Mouse (Mus musculus) ovary, postnatal 10 days (tissue): ENCODE results near the gene Adam8.

ENCODE experiments used
- DNase-seq: peaks from one replicate; pipeline ENCODE4 v3.0.0; 2022; ENCODE audit warnings: low spot score

Adam8 gene

GRCm38 (mm10) chr7:139946032-139946431 is 46.3 kb downstream of the Adam8 start:
- no peak for DNase-seq

DNA sequence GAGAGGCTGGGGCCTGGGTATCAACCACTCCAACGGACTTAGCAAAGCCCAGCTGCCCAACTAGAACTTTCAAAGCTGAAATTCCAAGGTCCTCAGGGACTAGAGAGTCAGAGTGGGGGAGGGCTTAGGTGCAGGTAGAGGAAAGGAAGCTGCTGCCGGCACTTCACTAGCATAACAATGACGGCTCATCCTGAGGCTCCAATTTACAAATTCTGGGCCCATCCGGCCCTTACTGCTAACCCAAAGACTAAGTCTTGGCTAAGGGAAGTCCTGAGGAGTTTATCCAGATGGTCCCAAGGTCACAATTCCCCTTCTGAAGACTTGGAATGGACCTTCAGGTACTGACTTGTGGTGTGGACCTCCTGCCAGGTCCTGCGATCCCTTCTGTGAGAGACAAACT is 46.8 kb downstream of the Adam8 start:
- DNase-seq, result no peak

DNA sequence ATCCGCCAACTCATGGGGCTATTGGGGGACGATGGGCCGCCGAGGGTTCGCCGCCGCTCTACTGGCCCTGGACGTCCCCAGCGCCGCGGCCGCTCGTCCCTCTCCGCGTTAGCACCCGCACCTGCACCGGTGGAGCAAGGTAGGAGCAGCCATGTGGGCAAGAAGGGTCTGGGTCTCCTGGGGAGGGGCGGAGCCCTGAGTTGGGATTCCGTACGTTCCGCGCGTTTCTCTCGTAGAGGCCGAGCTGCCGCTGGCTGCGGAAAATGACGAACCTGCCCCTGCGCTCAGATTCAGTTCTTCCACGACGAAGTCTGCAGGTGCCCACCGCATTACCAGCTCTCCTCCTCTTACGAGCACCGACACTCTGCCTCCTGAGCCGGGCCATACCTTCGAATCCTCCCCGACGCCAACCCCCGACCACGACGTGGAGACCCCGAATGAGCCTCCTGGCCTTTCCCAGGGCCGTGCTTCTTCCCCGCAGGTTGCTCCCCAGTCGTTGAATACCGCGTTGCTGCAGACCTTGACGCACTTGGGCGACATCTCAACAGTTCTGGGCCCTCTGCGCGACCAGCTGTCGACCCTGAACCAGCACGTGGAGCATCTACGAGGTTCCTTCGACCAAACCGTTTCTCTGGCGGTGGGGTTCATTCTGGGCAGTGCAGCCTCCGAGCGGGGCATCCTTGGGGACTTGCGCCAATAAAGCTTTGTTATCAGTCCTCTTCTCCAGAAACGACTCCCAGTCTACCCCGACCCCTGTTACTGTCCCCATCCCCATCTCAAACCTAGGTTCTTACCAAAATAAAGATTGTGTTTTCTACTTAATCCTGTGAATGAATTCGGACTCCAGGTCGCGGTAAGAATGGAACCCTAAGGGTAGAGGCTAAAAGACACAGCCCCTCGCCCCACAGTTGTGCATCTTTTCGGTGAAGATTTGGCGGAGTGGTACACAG is 47.8 kb downstream of the Adam8 start:
- DNase-seq, result no peak

DNA sequence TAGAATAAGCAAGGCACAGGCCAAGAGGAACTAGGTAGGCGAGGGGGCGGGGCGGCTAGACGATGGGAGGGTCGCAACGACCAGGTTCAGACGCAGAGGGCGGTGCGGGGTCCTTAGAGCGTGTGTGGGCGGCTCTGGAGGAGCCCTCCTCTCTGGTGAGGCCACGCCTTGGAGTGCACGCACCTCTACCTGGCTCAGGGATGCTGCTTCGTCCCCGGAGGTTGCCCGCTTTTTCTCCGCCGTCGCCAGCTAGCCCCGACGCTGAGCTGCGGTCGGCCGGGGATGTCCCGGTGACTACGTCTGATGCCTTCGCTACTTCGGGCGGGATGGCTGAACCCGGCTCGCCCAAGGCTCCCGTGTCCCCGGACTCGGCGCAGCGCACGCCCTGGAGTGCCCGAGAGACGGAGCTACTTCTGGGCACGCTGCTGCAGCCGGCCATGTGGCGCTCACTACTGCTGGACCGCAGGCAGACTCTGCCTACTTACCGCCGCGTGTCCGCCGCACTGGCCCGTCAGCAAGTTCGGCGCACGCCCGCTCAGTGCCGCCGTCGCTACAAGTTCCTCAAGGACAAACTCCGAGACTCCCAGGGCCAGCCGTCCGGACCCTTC is 48.6 kb downstream of the Adam8 start, which contains the start of gene Utf1:
Utf1 (plus strand) TSS at position 116 of the 608 bp plus-strand sequence.
- no peak for DNase-seq

DNA sequence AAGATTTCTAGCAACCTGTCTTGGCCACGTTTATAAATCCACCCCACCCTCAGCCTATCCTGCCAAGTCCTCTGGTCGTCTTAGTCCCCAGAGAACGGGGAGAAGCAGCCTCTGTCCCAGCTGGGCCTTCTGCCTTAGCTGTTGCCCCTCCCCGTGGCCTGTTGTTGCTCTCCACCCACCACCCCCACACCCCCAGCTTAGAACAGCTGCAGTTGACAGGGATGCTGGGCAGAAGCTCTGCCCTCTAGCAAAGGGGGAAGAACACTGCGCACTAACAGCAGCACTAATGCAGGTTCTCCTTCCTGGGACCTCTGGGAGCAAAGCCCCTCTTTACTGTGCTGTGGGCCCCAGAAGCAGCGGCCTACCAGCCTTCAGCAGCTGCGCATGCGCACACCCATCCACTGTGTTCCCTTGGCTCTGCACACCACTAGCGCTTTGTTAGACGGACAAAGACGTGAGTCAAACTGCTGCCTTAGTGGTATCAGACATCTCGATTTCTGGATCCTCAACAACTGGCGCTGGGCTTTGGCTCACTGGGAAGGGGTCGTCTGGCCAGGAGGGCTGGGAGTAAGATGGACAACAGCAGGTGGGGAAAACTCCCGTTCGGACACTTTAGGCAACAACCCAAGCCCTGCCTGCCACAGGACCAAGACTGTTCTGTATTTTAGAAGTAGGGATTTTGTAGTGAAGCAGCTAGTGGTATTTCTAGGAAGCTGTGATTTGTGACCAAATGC is 51.7 kb downstream of the Adam8 start:
- DNase-seq, result no peak

GRCm38 (mm10) chr7:139937810-139938209 is 54.6 kb downstream of the Adam8 start:
- no peak for DNase-seq

- DNase-seq, result no peak
These were observed 55.2 kb downstream of the Adam8 start for GRCm38 (mm10) chr7:139937138-139937537.

DNA sequence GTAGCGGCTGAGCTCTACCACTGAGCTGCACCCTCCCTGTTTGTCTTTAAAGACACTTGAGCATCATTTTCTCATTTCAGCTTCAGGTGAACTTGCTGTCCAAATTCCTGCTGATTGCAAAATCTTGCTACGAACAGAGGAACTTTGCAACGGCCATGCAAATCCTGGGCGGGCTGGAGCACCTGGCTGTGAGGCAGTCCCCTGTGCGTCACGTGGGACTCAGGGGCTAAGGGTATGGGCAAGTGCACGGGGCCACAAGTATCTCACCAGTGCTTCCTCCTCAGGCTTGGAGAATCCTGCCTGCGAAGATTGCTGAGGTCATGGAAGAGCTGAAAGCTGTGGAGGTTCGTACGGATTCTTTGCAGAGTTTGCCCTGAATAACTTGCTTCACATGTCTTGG is 55.7 kb downstream of the Adam8 start:
- DNase-seq, result no peak

DNA sequence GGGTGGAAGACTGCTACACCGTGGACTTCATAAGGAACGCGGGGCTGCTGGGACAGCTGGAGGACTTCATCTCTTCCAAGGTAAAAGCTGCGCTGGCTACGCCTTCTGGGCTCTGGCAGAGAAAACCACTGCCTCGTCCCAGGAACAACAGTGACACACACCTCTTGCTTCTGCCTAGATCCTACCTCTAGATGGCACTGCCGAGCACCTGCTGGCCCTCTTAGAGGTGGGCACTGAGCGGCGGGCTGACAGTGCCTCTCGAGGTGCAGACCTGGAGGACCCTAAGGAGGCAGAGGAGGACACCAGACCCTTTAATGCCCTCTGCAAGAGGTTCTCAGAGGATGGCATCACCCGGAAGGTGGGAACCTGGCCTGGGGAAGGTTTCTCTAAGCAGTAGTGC is 61.6 kb downstream of the Adam8 start:
- DNase-seq, result no peak
